Mouse (Mus musculus) monocyte, adult 59 days (primary cell): ENCODE results near the gene Rpp38. TPM values are rescaled to one million over a fixed set of nuclear protein-coding genes. Genes with fewer than 3 reads are reported as not detected.

Source experiments
- total RNA-seq, 2 experiments: library from RNA; stranded (reverse); gene quantifications; one replicate each; pipeline ENCODE4 v1.2.4; 2023

Gene Rpp38
- 1 to 10 TPM; 1.9 to 2.9 TPM for total RNA-seq

GRCm38 (mm10) chr2:3332484-3333242, at the start of gene Rpp38:
Rpp38 (minus strand) TSS chr2:3332643.

GRCm38 (mm10) chr2:3335611-3336301, 3.3 kb upstream of the Rpp38 start, which contains the start of gene Acbd7:
Acbd7 (plus strand) TSS chr2:3336168.

DNA sequence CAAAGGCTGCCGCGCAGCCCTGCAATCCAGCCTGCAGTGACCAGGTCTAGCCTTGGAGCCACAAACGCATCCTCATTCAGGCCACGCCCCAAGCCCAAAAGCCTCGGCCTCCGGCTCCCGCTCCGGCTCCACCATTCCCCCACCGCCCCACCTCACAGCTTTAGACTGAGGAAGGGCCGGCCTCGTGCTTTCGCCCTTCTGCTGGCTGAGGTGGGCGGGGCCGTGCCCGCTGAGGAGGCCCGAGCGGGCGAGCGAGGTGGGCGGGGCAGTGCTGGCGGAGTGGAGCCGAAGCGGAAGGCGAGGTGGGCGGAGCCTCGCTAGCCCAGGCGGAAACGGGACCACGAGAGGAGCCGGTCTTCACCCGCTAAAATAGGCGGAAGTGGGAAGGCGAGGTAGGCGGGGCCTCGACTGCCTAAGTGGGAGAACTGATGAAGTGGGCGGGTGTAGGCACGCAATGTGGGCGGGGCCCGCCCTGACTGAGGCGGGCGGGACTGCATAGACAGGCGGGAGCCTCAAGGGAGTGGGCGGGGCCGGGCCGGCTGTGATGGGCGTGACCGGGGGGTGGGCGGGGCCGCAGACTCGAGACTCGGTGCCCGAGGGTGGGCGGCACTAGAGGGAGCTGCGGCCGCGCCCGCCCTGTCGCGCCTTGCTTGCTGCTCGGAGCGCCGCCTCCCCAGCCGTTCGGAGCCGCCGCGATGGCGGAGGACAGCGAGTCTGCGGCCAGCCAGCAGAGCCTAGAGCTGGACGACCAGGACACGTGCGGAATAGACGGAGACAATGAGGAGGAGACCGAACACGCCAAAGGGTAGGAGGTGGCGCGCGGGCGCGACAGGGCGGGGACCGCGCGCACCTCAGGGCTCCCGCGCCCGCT, 48.6 kb downstream of the Rpp38 start, which contains the start of gene Nmt2:
TSS of gene Nmt2 (plus strand) at position 611 of the 871 bp plus-strand sequence.

Other genes with a start within 250 kb of the Rpp38 start
- gene Fam171a1, start 218.4 kb downstream of the Rpp38 start, total RNA-seq: under 1 TPM; 0.55 to 0.61 TPM
- 10 to 100 TPM; 13.8 to 15.4 TPM for gene Nmt2, start 48.4 kb downstream of the Rpp38 start, total RNA-seq
- gene Acbd7, start 3.5 kb upstream of the Rpp38 start, total RNA-seq: not detected
- gene Olah, start 64.6 kb upstream of the Rpp38 start, total RNA-seq: not detected
- gene Meig1, start 90.0 kb upstream of the Rpp38 start, total RNA-seq: 1 to 10 TPM; 1.0 to 2.3 TPM
- 10 to 100 TPM; 75.0 to 86.9 TPM for gene Dclre1c, start 91.5 kb upstream of the Rpp38 start, total RNA-seq
- under 1 TPM; 0.31 to 0.43 TPM for gene Suv39h2, start 142.4 kb upstream of the Rpp38 start, total RNA-seq
- gene Gm45902, start 180.1 kb upstream of the Rpp38 start, total RNA-seq: 1 to 10 TPM; 7.7 to 8.4 TPM
- gene Hspa14, start 180.2 kb upstream of the Rpp38 start, total RNA-seq: 10 to 100 TPM; 52.7 to 58.1 TPM
- gene Cdnf, start 180.4 kb upstream of the Rpp38 start, total RNA-seq: under 1 TPM; 0.26 to 0.27 TPM
- gene Fam107b, start 237.8 kb upstream of the Rpp38 start, total RNA-seq: 100 to 1,000 TPM; 236 to 241 TPM